Mouse (Mus musculus): Measurements from ENCODE around the gene Kl. TPM values are rescaled to one million over a fixed set of nuclear protein-coding genes. Genes with fewer than 3 reads are reported as not detected.

The Kl gene
- polyA plus RNA-seq, 1 experiment from 2014 or later: 0.45 TPM

DNA sequence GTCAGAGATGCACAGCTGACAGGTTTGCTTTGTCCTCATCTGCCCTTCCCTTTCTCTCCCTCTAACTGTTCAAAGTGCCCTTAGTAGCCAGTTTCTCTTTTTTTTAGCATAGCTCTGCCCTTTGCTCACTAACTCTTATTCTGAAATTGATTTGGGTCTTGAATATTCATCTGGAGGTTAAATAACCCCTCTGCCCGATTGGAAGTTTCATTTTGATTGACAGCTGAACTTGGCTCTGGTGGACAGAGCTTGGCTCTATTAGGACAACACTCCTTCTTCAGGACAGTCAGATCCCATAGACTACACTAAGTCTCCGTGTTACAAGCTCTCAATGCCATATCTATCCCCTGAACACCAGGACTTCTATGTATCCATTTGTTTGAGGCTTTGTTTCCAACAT lies 19.8 kb upstream of the Kl start:
- 60% methylated on average over 2 of the region's 2 CpGs for WGBS
- no peak for ATAC-seq (ENCODE audit: insufficient number of reproducible peaks, low FRiP score)
- no peaks in the 10 kb centered on the region for H3K9me3 ChIP-seq (replicated peaks)

DNA sequence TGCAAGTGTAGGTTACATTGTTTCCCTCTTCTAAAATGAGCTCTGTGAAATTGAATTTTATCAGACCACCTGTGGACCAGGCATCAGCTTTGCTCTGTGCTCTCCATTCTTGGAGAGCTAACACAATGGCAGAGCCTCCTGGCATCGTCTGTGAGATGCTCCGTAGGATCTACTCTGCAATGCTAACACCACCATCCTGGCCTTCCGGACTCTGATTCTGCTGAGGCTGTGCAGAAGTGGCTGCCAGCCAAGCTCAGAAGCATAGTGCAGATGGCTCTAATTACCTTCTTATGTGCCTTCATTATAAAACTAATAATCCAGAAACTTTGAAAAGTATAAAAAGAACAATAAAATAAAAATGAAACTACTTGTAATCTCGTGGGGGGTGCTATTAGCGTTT lies 16.2 kb upstream of the Kl start:
- H3K9me3 ChIP-seq (replicated peaks): no peaks in the 10 kb centered on the region
- 50% methylated on average over 5 of the region's 5 CpGs for WGBS
- no peak overlapping the region for H3K4me2 ChIP-seq
- H3K36me3 ChIP-seq: no peaks in the 10 kb centered on the region
- H3K27ac ChIP-seq (ENCODE audit: poor library complexity, severe bottlenecking): no peak overlapping the region
- no peaks in the 10 kb centered on the region for H3K4me1 ChIP-seq (replicated peaks)
- no peaks in the 10 kb centered on the region for H3K27me3 ChIP-seq (replicated peaks)
- no peak overlapping the region for H3K4me3 ChIP-seq
- no peak overlapping the region for H3K9ac ChIP-seq
- ATAC-seq (ENCODE audit: insufficient number of reproducible peaks, low FRiP score): no peak

More for the DNA sequence above, 19.8 kb upstream of the Kl start:
- no peaks in the 10 kb centered on the region for H3K36me3 ChIP-seq
- H3K9ac ChIP-seq: no peak overlapping the region
- no peaks in the 10 kb centered on the region for H3K27me3 ChIP-seq (replicated peaks)
- no peak overlapping the region for H3K4me3 ChIP-seq
- H3K4me1 ChIP-seq (replicated peaks): no peaks in the 10 kb centered on the region
- no peak overlapping the region for H3K4me2 ChIP-seq
- no peak overlapping the region for H3K27ac ChIP-seq (ENCODE audit: poor library complexity, severe bottlenecking)

DNA sequence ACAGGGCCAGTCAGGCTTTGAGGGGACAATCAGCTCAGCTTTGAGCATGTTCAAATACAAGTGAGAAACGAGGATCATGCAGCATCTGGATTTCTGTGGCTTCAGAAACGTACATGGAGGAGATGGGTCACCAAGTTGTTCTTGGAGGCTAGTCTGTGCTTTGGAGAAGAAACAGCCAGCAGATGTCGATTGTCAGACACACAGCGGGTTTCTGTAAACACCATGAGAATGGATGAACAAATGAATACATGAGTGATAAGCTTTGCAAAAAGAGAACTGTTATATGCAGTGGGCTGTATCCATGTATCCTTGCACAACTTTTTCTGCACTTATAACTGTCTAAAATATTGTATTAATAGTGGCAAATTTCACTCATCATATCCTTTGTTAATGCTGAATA lies 15.6 kb upstream of the Kl start:
- WGBS: 75% methylated on average over 4 of the region's 4 CpGs
- no peak overlapping the region for H3K4me2 ChIP-seq
- ATAC-seq (ENCODE audit: insufficient number of reproducible peaks, low FRiP score): no peak
- no peaks in the 10 kb centered on the region for H3K36me3 ChIP-seq
- no peak overlapping the region for H3K27ac ChIP-seq (ENCODE audit: poor library complexity, severe bottlenecking)
- H3K9ac ChIP-seq: no peak overlapping the region
- H3K27me3 ChIP-seq (replicated peaks): no peaks in the 10 kb centered on the region
- H3K4me3 ChIP-seq: no peak overlapping the region
- no peaks in the 10 kb centered on the region for H3K9me3 ChIP-seq (replicated peaks)
- no peaks in the 10 kb centered on the region for H3K4me1 ChIP-seq (replicated peaks)

DNA sequence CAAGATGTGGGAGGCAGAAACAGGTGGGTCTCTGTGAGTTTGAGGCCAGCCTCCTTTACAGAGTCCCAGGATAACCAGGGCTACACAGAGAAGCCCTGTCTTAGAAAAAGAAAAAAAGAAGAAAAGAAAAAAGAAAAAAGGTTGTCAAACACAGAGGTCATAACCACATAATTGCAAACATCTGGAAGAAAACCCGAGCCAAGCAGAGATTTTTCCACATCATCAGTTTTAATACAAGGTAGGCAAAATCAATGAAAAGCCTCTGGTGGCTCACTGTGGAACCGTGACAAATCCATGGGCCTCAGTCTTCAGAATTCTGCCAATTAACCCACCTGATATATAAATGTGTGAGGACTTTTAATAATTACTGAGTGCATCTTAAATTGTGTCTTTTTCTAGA lies 14.9 kb upstream of the Kl start:
- ATAC-seq (ENCODE audit: insufficient number of reproducible peaks, low FRiP score): no peak

GRCm38 (mm10) chr5:150945576-150945975 lies 6.8 kb upstream of the Kl start:
- H3K4me1 ChIP-seq (replicated peaks): no peaks in the 10 kb centered on the region
- no peak for ATAC-seq (ENCODE audit: insufficient number of reproducible peaks, low FRiP score)
- no peaks in the 10 kb centered on the region for H3K27me3 ChIP-seq (replicated peaks)
- H3K4me2 ChIP-seq: no peak overlapping the region
- no peaks in the 10 kb centered on the region for H3K36me3 ChIP-seq
- no peak overlapping the region for H3K4me3 ChIP-seq
- WGBS: 89% methylated on average over 2 of the region's 2 CpGs
- H3K9ac ChIP-seq: no peak overlapping the region
- H3K27ac ChIP-seq (ENCODE audit: poor library complexity, severe bottlenecking): no peak overlapping the region
- peaks cover 3% of the 10 kb centered on the region; the same call in 1 of the 2 replicates for H3K9me3 ChIP-seq (replicated peaks)

More for the DNA sequence above, 14.9 kb upstream of the Kl start:
- Histone ChIP-seq H3K9me3 (replicated peaks) (no peaks in the 10 kb centered on the region), H3K36me3 (no peaks in the 10 kb centered on the region), H3K27ac (ENCODE audit: poor library complexity, severe bottlenecking) (no peak overlapping the region), H3K9ac (no peak overlapping the region), H3K4me3 (no peak overlapping the region), H3K4me1 (replicated peaks) (no peaks in the 10 kb centered on the region), H3K27me3 (replicated peaks) (no peaks in the 10 kb centered on the region), H3K4me2 (no peak overlapping the region)
- WGBS: 71% methylated on average over 2 of the region's 2 CpGs

- Histone ChIP-seq H3K4me1 (replicated peaks) (peaks cover 15% of the 10 kb centered on the region), H3K36me3 (no peaks in the 10 kb centered on the region), H3K9me3 (replicated peaks) (peaks cover 3% of the 10 kb centered on the region; the same call in 1 of the 2 replicates), H3K4me2 (no peak overlapping the region), H3K27me3 (replicated peaks) (peaks cover 33% of the 10 kb centered on the region), H3K27ac (ENCODE audit: poor library complexity, severe bottlenecking) (no peak overlapping the region), H3K4me3 (no peak overlapping the region), H3K9ac (no peak overlapping the region)
- 66% methylated on average over 3 of the region's 3 CpGs for WGBS
- ATAC-seq (ENCODE audit: insufficient number of reproducible peaks, low FRiP score): no peak
Observed at GRCm38 (mm10) chr5:150949131-150949530, 3.3 kb upstream of the Kl start.

DNA sequence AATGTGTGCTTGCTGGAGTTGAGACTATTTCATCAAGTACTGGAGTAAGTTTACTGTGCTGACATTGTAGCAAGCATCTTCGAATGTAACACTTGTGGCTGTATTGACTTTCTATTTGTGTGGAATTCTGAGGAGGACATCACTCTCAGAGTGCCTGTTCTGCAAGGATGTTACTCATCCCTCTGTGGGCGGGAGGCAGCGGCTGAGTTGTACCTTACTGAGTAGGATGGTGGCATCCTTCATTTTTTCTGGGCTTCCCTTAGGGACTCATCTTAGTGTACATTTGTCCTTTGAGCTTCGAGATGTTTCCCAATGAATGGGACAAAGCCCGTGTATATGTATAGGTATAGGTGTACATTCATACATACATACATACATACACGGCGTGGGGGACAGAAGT lies 1.1 kb upstream of the Kl start:
- Histone ChIP-seq H3K9ac (no peak overlapping the region), H3K4me2 (no peak overlapping the region), H3K4me1 (replicated peaks) (peaks cover 15% of the 10 kb centered on the region), H3K36me3 (no peaks in the 10 kb centered on the region), H3K9me3 (replicated peaks) (no peaks in the 10 kb centered on the region), H3K4me3 (no peak overlapping the region), H3K27me3 (replicated peaks) (peaks cover 50% of the 10 kb centered on the region), H3K27ac (ENCODE audit: poor library complexity, severe bottlenecking) (no peak overlapping the region)
- WGBS: 90% methylated on average over 7 of the region's 7 CpGs
- no peak for ATAC-seq (ENCODE audit: insufficient number of reproducible peaks, low FRiP score)

DNA sequence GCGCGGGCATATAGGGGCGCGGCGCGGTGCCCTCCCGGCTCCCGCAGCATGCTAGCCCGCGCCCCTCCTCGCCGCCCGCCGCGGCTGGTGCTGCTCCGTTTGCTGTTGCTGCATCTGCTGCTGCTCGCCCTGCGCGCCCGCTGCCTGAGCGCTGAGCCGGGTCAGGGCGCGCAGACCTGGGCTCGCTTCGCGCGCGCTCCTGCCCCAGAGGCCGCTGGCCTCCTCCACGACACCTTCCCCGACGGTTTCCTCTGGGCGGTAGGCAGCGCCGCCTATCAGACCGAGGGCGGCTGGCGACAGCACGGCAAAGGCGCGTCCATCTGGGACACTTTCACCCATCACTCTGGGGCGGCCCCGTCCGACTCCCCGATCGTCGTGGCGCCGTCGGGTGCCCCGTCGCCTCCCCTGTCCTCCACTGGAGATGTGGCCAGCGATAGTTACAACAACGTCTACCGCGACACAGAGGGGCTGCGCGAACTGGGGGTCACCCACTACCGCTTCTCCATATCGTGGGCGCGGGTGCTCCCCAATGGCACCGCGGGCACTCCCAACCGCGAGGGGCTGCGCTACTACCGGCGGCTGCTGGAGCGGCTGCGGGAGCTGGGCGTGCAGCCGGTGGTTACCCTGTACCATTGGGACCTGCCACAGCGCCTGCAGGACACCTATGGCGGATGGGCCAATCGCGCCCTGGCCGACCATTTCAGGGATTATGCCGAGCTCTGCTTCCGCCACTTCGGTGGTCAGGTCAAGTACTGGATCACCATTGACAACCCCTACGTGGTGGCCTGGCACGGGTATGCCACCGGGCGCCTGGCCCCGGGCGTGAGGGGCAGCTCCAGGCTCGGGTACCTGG lies 488 bp downstream of the Kl start:
- Histone ChIP-seq H3K27me3 (replicated peaks) (peaks cover 50% of the 10 kb centered on the region), H3K4me3 (peak overlapping the region; percentile 61), H3K9me3 (replicated peaks) (no peaks in the 10 kb centered on the region), H3K36me3 (no peaks in the 10 kb centered on the region), H3K4me1 (replicated peaks) (peaks cover 15% of the 10 kb centered on the region), H3K27ac (ENCODE audit: poor library complexity, severe bottlenecking) (no peak overlapping the region), H3K4me2 (peak overlapping the region; percentile 99), H3K9ac (peak overlapping the region; percentile 71)
- 1% methylated on average over 87 of the region's 89 CpGs for WGBS
- peak; percentile 67 for ATAC-seq (ENCODE audit: insufficient number of reproducible peaks, low FRiP score)

GRCm38 (mm10) chr5:150954791-150955190 lies 2.4 kb downstream of the Kl start:
- 83% methylated on average over 9 of the region's 9 CpGs for WGBS
- ATAC-seq (ENCODE audit: insufficient number of reproducible peaks, low FRiP score): no peak
- H3K4me1 ChIP-seq (replicated peaks): peaks cover 15% of the 10 kb centered on the region
- no peak overlapping the region for H3K27ac ChIP-seq (ENCODE audit: poor library complexity, severe bottlenecking)
- H3K36me3 ChIP-seq: no peaks in the 10 kb centered on the region
- no peak overlapping the region for H3K9ac ChIP-seq
- H3K9me3 ChIP-seq (replicated peaks): no peaks in the 10 kb centered on the region
- peaks cover 50% of the 10 kb centered on the region for H3K27me3 ChIP-seq (replicated peaks)
- no peak overlapping the region for H3K4me3 ChIP-seq
- no peak overlapping the region for H3K4me2 ChIP-seq

DNA sequence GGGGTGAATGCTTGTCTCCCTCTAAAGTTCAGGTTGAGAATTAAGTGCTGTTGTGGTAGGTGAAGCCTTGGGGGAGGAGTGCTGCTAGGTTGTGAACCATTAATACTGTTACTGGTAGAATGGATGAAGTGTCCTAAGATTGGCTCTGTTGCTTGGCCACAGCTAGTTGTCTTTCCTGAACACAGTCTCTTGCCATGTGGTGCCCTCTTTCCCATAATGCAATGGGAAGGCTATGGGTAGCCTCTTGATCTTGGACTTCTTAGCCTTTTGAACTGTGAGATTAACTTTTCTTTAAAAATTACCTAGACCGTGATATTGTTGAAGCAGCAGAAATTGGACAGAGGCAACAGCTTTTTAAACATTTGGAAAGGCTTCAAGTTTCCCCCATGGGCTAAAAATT lies 7.5 kb downstream of the Kl start:
- no peak for ATAC-seq (ENCODE audit: insufficient number of reproducible peaks, low FRiP score)
- WGBS: 72% methylated on average over 1 of the region's 1 CpGs
- Histone ChIP-seq H3K9me3 (replicated peaks) (no peaks in the 10 kb centered on the region), H3K27ac (ENCODE audit: poor library complexity, severe bottlenecking) (no peak overlapping the region), H3K4me1 (replicated peaks) (no peaks in the 10 kb centered on the region), H3K4me3 (no peak overlapping the region), H3K9ac (no peak overlapping the region), H3K4me2 (no peak overlapping the region), H3K27me3 (replicated peaks) (0 out of 2 replicates have a peak, but pooled peaks cover 9% of the 10 kb centered on the region), H3K36me3 (no peaks in the 10 kb centered on the region)

DNA sequence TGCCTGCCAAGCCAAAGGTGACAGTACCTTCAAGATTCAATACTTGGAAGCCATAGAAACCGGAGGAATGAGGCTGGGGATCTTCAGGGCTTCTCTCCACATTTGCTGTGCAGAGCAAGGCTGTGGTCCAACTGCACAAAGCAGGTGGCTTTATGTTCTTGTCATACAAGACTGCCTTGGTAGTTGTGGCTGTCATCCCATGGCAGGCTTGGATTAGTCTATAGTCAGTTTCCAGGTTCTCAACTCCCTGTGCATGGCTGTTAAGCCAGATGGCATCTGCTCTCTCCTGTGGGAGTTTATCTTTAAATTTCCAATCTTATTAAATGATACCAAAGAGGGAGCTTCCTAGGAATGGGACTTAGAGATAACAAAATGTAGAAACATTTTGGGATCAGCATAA lies 9.2 kb downstream of the Kl start:
- WGBS: 70% methylated on average over 1 of the region's 1 CpGs
- H3K27ac ChIP-seq (ENCODE audit: poor library complexity, severe bottlenecking): no peak overlapping the region
- H3K27me3 ChIP-seq (replicated peaks): no peaks in the 10 kb centered on the region
- H3K36me3 ChIP-seq: no peaks in the 10 kb centered on the region
- no peak overlapping the region for H3K9ac ChIP-seq
- ATAC-seq (ENCODE audit: insufficient number of reproducible peaks, low FRiP score): no peak
- no peaks in the 10 kb centered on the region for H3K9me3 ChIP-seq (replicated peaks)
- H3K4me1 ChIP-seq (replicated peaks): no peaks in the 10 kb centered on the region
- H3K4me2 ChIP-seq: no peak overlapping the region
- no peak overlapping the region for H3K4me3 ChIP-seq

- no peak overlapping the region for H3K4me3 ChIP-seq
- H3K4me1 ChIP-seq (replicated peaks): no peaks in the 10 kb centered on the region
- H3K27me3 ChIP-seq (replicated peaks): no peaks in the 10 kb centered on the region
- ATAC-seq (ENCODE audit: insufficient number of reproducible peaks, low FRiP score): no peak
- no peaks in the 10 kb centered on the region for H3K36me3 ChIP-seq
- no peak overlapping the region for H3K27ac ChIP-seq (ENCODE audit: poor library complexity, severe bottlenecking)
- WGBS: 61% methylated on average over 1 of the region's 1 CpGs
- no peak overlapping the region for H3K4me2 ChIP-seq
- no peak overlapping the region for H3K9ac ChIP-seq
- H3K9me3 ChIP-seq (replicated peaks): no peaks in the 10 kb centered on the region
Observed at GRCm38 (mm10) chr5:150962756-150963155, 10.3 kb downstream of the Kl start.

Data from heart, embryonic 12.5 days (tissue).